ENCODE assay signal across 13 mouse cellular contexts in the genomic region with DNA sequence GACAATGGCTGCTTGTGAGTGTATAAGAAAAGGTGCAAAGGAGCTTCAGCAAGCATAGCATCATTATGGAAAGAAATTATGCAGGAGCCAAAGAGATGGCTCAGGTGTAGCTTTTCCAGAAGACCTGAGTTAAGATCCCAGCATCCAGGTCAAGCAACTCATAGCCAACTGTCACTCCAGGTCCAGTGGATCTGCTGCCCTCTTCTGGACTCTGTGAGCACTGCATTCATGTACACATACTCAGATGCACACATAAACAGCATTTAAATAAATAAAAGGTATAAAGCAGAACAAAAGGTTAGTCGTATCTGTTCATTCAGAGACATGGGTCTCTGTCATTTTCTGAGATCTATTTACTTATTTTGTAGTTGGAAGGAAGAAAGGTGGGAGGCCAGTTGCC.
DNase-seq lines count a peak whose midpoint lies in the region; ATAC-seq and TF ChIP-seq lines count a peak whose summit lies in the region.
"Had no signal": no experiment of that assay in that cellular context is flagged by ENCODE, and none has a peak within 500 bp of the region (broad histone marks: within the 10 kb centered on the region; RNA-seq: fewer than 3 reads in every experiment).

No protein-coding gene starts in this region.

- ATAC-seq in forebrain, postnatal 0 days, result no peak
- ATAC-seq in forebrain, embryonic 15.5 days (replicated peaks), result no peak
- ATAC-seq in liver, postnatal 0 days, result no peak
- no peak for ATAC-seq in liver, embryonic 12.5 days
- ATAC-seq in erythroid progenitor cell, adult 5-6 weeks (replicated peaks; ENCODE audit: low FRiP score, poor library complexity, severe bottlenecking), result no peak

- TF ChIP-seq CTCF in forebrain, postnatal 0 days (IDR thresholded peaks at IDR 0.05; ENCODE audit: low read depth), result peak; percentile 15; the same call in 1 of the 2 replicates
- peak; percentile 36 for TF ChIP-seq CTCF in liver, postnatal 0 days (IDR thresholded peaks at IDR 0.05; ENCODE audit: low read depth)

- no peaks in the 10 kb centered on the region for H3K9me3 ChIP-seq in forebrain, postnatal 0 days (ENCODE audit: low read length)
- no peaks in the 10 kb centered on the region for H3K9me3 ChIP-seq in forebrain, embryonic 15.5 days
- H3K9me3 ChIP-seq in liver, postnatal 0 days (ENCODE audit: low read length), result no peaks in the 10 kb centered on the region
- no peaks in the 10 kb centered on the region for H3K9me3 ChIP-seq in liver, embryonic 12.5 days (replicated peaks)
- H3K9me3 ChIP-seq: limb, embryonic 15.5 days; neural tube, embryonic 12.5 days had no signal

- DNase-seq in forebrain, postnatal 0 days, result no peak
- DNase-seq in liver, postnatal 0 days, result no peak
- DNase-seq in WW6 (ENCODE audit: low read depth, low spot score), result peak; percentile 7
- peak; percentile 34 for DNase-seq in thymus, postnatal 14 days
- DNase-seq in adrenal gland, postnatal 10 days, result no peak
- DNase-seq: adrenal gland, postnatal 14 days; heart, postnatal 4 days had no signal

- H3K9ac ChIP-seq in forebrain, postnatal 0 days, result no peak overlapping the region
- H3K9ac ChIP-seq in forebrain, embryonic 15.5 days (replicated peaks), result no peak overlapping the region
- H3K9ac ChIP-seq in liver, postnatal 0 days (replicated peaks), result no peak overlapping the region
- H3K9ac ChIP-seq in liver, embryonic 12.5 days, result no peak overlapping the region
- H3K9ac ChIP-seq: limb, embryonic 15.5 days; neural tube, embryonic 12.5 days had no signal

- no peak overlapping the region for H3K4me2 ChIP-seq in forebrain, postnatal 0 days (ENCODE audit: low read depth)
- H3K4me2 ChIP-seq in forebrain, embryonic 15.5 days (replicated peaks), result no peak overlapping the region
- H3K4me2 ChIP-seq in liver, postnatal 0 days (ENCODE audit: low read depth, low read length), result no peak overlapping the region
- no peak overlapping the region for H3K4me2 ChIP-seq in liver, embryonic 12.5 days
- H3K4me2 ChIP-seq: limb, embryonic 15.5 days; neural tube, embryonic 12.5 days had no signal

- TF ChIP-seq EP300 in liver, postnatal 0 days (IDR thresholded peaks at IDR 0.05; ENCODE audit: low read depth), result no peak

- WGBS in forebrain, postnatal 0 days, result 90% methylated on average over 1 of the region's 1 CpGs
- whole genome bisulfite sequencing in forebrain, embryonic 15.5 days, result 97% methylated on average over 1 of the region's 1 CpGs
- WGBS in liver, postnatal 0 days (ENCODE audit: insufficient replicate concordance), result 61% methylated on average over 1 of the region's 1 CpGs
- WGBS in liver, embryonic 12.5 days (ENCODE audit: insufficient replicate concordance), result 60% methylated on average over 1 of the region's 1 CpGs

- H3K36me3 ChIP-seq in forebrain, postnatal 0 days (ENCODE audit: insufficient read depth), result no peaks in the 10 kb centered on the region
- H3K36me3 ChIP-seq in forebrain, embryonic 15.5 days, result no peaks in the 10 kb centered on the region
- H3K36me3 ChIP-seq in liver, postnatal 0 days (replicated peaks; ENCODE audit: insufficient read depth, low read length), result no peaks in the 10 kb centered on the region
- no peaks in the 10 kb centered on the region for H3K36me3 ChIP-seq in liver, embryonic 12.5 days
- H3K36me3 ChIP-seq: limb, embryonic 15.5 days; neural tube, embryonic 12.5 days had no signal

- H3K27ac ChIP-seq in forebrain, postnatal 0 days (ENCODE audit: low read depth, low read length), result no peak overlapping the region
- H3K27ac ChIP-seq in forebrain, embryonic 15.5 days (replicated peaks), result no peak overlapping the region
- no peak overlapping the region for H3K27ac ChIP-seq in liver, postnatal 0 days (ENCODE audit: low read depth)
- no peak overlapping the region for H3K27ac ChIP-seq in liver, embryonic 12.5 days
- H3K27ac ChIP-seq: limb, embryonic 15.5 days; neural tube, embryonic 12.5 days had no signal

- no peaks in the 10 kb centered on the region for H3K27me3 ChIP-seq in forebrain, postnatal 0 days (ENCODE audit: insufficient read depth, low read length)
- no peaks in the 10 kb centered on the region for H3K27me3 ChIP-seq in forebrain, embryonic 15.5 days
- H3K27me3 ChIP-seq in liver, postnatal 0 days (ENCODE audit: insufficient read depth, low read length), result no peaks in the 10 kb centered on the region
- H3K27me3 ChIP-seq in liver, embryonic 12.5 days (replicated peaks), result no peaks in the 10 kb centered on the region
- H3K27me3 ChIP-seq: limb, embryonic 15.5 days; neural tube, embryonic 12.5 days had no signal

- no peak overlapping the region for H3K4me3 ChIP-seq in forebrain, postnatal 0 days (ENCODE audit: low read depth, low read length)
- H3K4me3 ChIP-seq in forebrain, embryonic 15.5 days, result no peak overlapping the region
- H3K4me3 ChIP-seq in liver, postnatal 0 days (ENCODE audit: low read depth, low read length), result no peak overlapping the region
- H3K4me3 ChIP-seq in liver, embryonic 12.5 days, result no peak overlapping the region
- H3K4me3 ChIP-seq: erythroblast, embryonic 14.5 days; limb, embryonic 15.5 days; neural tube, embryonic 12.5 days had no signal

- no peaks in the 10 kb centered on the region for H3K4me1 ChIP-seq in forebrain, postnatal 0 days (ENCODE audit: insufficient read depth)
- no peaks in the 10 kb centered on the region for H3K4me1 ChIP-seq in forebrain, embryonic 15.5 days
- H3K4me1 ChIP-seq in liver, postnatal 0 days (ENCODE audit: insufficient read depth), result no peaks in the 10 kb centered on the region
- H3K4me1 ChIP-seq in liver, embryonic 12.5 days, result no peaks in the 10 kb centered on the region
- H3K4me1 ChIP-seq: limb, embryonic 15.5 days; neural tube, embryonic 12.5 days had no signal

Comparison
In these comparisons a context has a peak if more than half of its experiments do, and no peak if none do; other contexts are left out.
1. DNase-seq: peak in WW6 (single experiment) and thymus, postnatal 14 days (single experiment); none in forebrain, postnatal 0 days (single experiment), liver, postnatal 0 days (single experiment) and adrenal gland, postnatal 10 days (single experiment).